Mouse (Mus musculus): ENCODE measurements around the gene Cds2. TPM values are rescaled to one million over a fixed set of nuclear protein-coding genes. Genes with fewer than 3 reads are reported as not detected.
A peak's percentile ranks its signal among the peaks of the same experiment; 100 is the strongest.
"Not testable (repeated sequence)": the region's sequence is repeated elsewhere in the genome, so short reads cannot be mapped to it uniquely, and the experiment has no call there.

The Cds2 gene
- total and polyA plus RNA-seq, 2 experiments from 2014 or later: 32.6 to 135 TPM

- H3K27ac ChIP-seq (ENCODE audit: low read depth, low read length): no peak overlapping the region
- ATAC-seq (ENCODE audit: low FRiP score) (no peak), DNase-seq (ENCODE audit: low spot score) (no peak)
- TF ChIP-seq CTCF (IDR thresholded peaks at IDR 0.05): no peak
- no peak overlapping the region for H3K9ac ChIP-seq (replicated peaks; ENCODE audit: low read length, poor library complexity, severe bottlenecking)
- H3K4me1 ChIP-seq (ENCODE audit: insufficient read depth, low read length): no peaks in the 10 kb centered on the region
- H3K9me3 ChIP-seq (ENCODE audit: low read length): no peaks in the 10 kb centered on the region
- H3K36me3 ChIP-seq (ENCODE audit: insufficient read depth, low read length): peaks cover 45% of the 10 kb centered on the region
- no peak overlapping the region for H3K4me2 ChIP-seq (ENCODE audit: low read depth, low read length, poor library complexity, severe bottlenecking)
- no peak overlapping the region for H3K4me3 ChIP-seq (ENCODE audit: low read depth, low read length)
- WGBS: 95% methylated on average over 6 of the region's 6 CpGs
- H3K27me3 ChIP-seq (ENCODE audit: insufficient read depth, low read length): no peaks in the 10 kb centered on the region
These were observed 46.5 kb downstream of the Cds2 start for GRCm38 (mm10) chr2:132309398-132309930.

GRCm38 (mm10) chr2:132312616-132313015 is 49.7 kb downstream of the Cds2 start:
- Histone ChIP-seq H3K4me2 (ENCODE audit: low read depth, low read length, poor library complexity, severe bottlenecking) (no peak overlapping the region), H3K4me3 (ENCODE audit: low read depth, low read length) (no peak overlapping the region), H3K4me1 (ENCODE audit: insufficient read depth, low read length) (no peaks in the 10 kb centered on the region), H3K9ac (replicated peaks; ENCODE audit: low read length, poor library complexity, severe bottlenecking) (no peak overlapping the region), H3K36me3 (ENCODE audit: insufficient read depth, low read length) (peaks cover 20% of the 10 kb centered on the region), H3K27ac (ENCODE audit: low read depth, low read length) (no peak overlapping the region), H3K27me3 (ENCODE audit: insufficient read depth, low read length) (no peaks in the 10 kb centered on the region), H3K9me3 (ENCODE audit: low read length) (no peaks in the 10 kb centered on the region)
- no peak for TF ChIP-seq CTCF (IDR thresholded peaks at IDR 0.05)
- ATAC-seq (ENCODE audit: low FRiP score) (no peak), DNase-seq (ENCODE audit: low spot score) (no peak)
- WGBS: 81% methylated on average over 5 of the region's 5 CpGs

GRCm38 (mm10) chr2:132313568-132313967 is 50.6 kb downstream of the Cds2 start:
- no peak overlapping the region for H3K4me2 ChIP-seq (ENCODE audit: low read depth, low read length, poor library complexity, severe bottlenecking)
- H3K4me3 ChIP-seq (ENCODE audit: low read depth, low read length): no peak overlapping the region
- H3K9me3 ChIP-seq (ENCODE audit: low read length): no peaks in the 10 kb centered on the region
- TF ChIP-seq CTCF (IDR thresholded peaks at IDR 0.05): no peak
- DNase-seq (ENCODE audit: low spot score): no peak
- H3K27me3 ChIP-seq (ENCODE audit: insufficient read depth, low read length): no peaks in the 10 kb centered on the region
- no peaks in the 10 kb centered on the region for H3K4me1 ChIP-seq (ENCODE audit: insufficient read depth, low read length)
- 94% methylated on average over 2 of the region's 2 CpGs for WGBS
- no peak overlapping the region for H3K9ac ChIP-seq (replicated peaks; ENCODE audit: low read length, poor library complexity, severe bottlenecking)
- no peak overlapping the region for H3K27ac ChIP-seq (ENCODE audit: low read depth, low read length)
- H3K36me3 ChIP-seq (ENCODE audit: insufficient read depth, low read length): peaks cover 15% of the 10 kb centered on the region
- ATAC-seq (ENCODE audit: low FRiP score): peak; percentile 58

DNA sequence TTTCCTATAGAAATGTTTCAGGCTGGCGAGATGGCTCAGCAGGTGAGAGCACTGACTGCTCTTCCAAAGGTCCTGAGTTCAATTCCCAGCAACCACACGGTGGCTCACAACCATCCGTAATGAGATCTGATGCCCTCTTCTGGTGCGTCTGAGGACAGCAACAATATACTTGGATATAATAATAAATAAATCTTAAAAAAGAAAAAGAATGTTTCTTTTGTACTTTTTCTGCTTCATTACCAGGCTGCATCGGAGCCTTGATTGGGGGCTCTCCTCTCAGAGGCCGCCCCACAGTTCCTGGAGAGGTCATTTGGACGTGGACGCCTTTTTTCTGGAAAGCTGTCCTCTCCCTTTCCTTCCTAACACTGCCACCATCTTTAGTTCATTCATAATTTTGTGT is 51.1 kb downstream of the Cds2 start:
- not testable (repeated sequence) for H3K4me1 ChIP-seq (ENCODE audit: insufficient read depth, low read length); H3K27me3 ChIP-seq (ENCODE audit: insufficient read depth, low read length); H3K4me3 ChIP-seq (ENCODE audit: low read depth, low read length); ATAC-seq (ENCODE audit: low FRiP score); DNase-seq (ENCODE audit: low spot score); H3K4me2 ChIP-seq (ENCODE audit: low read depth, low read length, poor library complexity, severe bottlenecking); H3K27ac ChIP-seq (ENCODE audit: low read depth, low read length); H3K9me3 ChIP-seq (ENCODE audit: low read length); H3K9ac ChIP-seq (replicated peaks; ENCODE audit: low read length, poor library complexity, severe bottlenecking)
- WGBS: 87% methylated on average over 8 of the region's 8 CpGs
- H3K36me3 ChIP-seq (ENCODE audit: insufficient read depth, low read length): peaks cover 12% of the 10 kb centered on the region

- H3K4me2 ChIP-seq (ENCODE audit: low read depth, low read length, poor library complexity, severe bottlenecking): no peak overlapping the region
- ATAC-seq (ENCODE audit: low FRiP score): peak; percentile 66
- peaks cover 5% of the 10 kb centered on the region; the same call in 1 of the 2 replicates for H3K36me3 ChIP-seq (ENCODE audit: insufficient read depth, low read length)
- H3K4me1 ChIP-seq (ENCODE audit: insufficient read depth, low read length): no peaks in the 10 kb centered on the region
- H3K27ac ChIP-seq (ENCODE audit: low read depth, low read length): 0 out of 2 replicates have a peak overlapping the region, but pooled peaks have one; percentile 3
- H3K4me3 ChIP-seq (ENCODE audit: low read depth, low read length): no peak overlapping the region
- no peaks in the 10 kb centered on the region for H3K27me3 ChIP-seq (ENCODE audit: insufficient read depth, low read length)
- no peak overlapping the region for H3K9ac ChIP-seq (replicated peaks; ENCODE audit: low read length, poor library complexity, severe bottlenecking)
- peak; percentile 97 for TF ChIP-seq CTCF (IDR thresholded peaks at IDR 0.05)
- DNase-seq (ENCODE audit: low spot score): peak; percentile 92
- WGBS: 39% methylated on average over 8 of the region's 8 CpGs
- no peaks in the 10 kb centered on the region for H3K9me3 ChIP-seq (ENCODE audit: low read length)
These were observed 53.3 kb downstream of the Cds2 start for GRCm38 (mm10) chr2:132316041-132316808.

DNA sequence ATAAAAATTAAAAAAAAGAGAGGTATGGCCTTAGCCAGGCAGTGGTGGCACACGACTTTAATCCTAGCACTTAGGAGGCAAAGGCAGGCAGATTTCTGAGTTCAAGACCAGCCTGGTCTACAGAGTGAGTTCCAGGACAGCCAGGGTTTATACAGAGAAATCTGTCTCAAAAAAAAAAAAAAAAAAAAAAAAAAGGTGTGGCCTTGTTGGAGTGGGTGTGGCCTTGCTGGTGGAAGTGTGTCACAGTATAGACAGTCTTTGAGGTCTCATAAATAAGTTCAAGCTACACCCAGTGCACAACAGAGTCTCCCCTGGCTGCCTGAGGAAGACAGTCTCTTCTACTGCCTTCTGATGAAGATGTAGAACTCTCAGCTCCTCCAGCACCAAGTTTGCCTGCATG is 54.2 kb downstream of the Cds2 start:
- no peak overlapping the region for H3K4me2 ChIP-seq (ENCODE audit: low read depth, low read length, poor library complexity, severe bottlenecking)
- 87% methylated on average over 1 of the region's 1 CpGs for WGBS

More for the DNA sequence above, 54.2 kb downstream of the Cds2 start:
- H3K9ac ChIP-seq (replicated peaks; ENCODE audit: low read length, poor library complexity, severe bottlenecking): no peak overlapping the region
- no peak for TF ChIP-seq CTCF (IDR thresholded peaks at IDR 0.05)
- DNase-seq (ENCODE audit: low spot score): no peak
- H3K36me3 ChIP-seq (ENCODE audit: insufficient read depth, low read length): no peaks in the 10 kb centered on the region
- H3K27me3 ChIP-seq (ENCODE audit: insufficient read depth, low read length): no peaks in the 10 kb centered on the region
- ATAC-seq (ENCODE audit: low FRiP score): no peak
- no peak overlapping the region for H3K27ac ChIP-seq (ENCODE audit: low read depth, low read length)
- H3K9me3 ChIP-seq (ENCODE audit: low read length): no peaks in the 10 kb centered on the region
- no peak overlapping the region for H3K4me3 ChIP-seq (ENCODE audit: low read depth, low read length)
- no peaks in the 10 kb centered on the region for H3K4me1 ChIP-seq (ENCODE audit: insufficient read depth, low read length)

Data from midbrain, postnatal 0 days (tissue).